Mouse (Mus musculus) CH12.LX (cell line): ENCODE data around the gene Kcnb1.

Source experiments
- BHLHE40 ChIP-seq: IDR thresholded peaks from 2 replicates; pipeline ENCODE4 v1.6.1; 2011; ENCODE audit warnings: mild to moderate bottlenecking, low read depth, low read length, improper control_type of control experiment
- CTCF ChIP-seq, 2 experiments: IDR thresholded peaks in 1 of 2; conservative IDR thresholded peaks in 1 of 2; 2 replicates each; pipeline ENCODE4 v1.5.1; 2011 to 2012; ENCODE audit warnings: low read depth in 2 of 2, low read length in 2 of 2, improper control_type of control experiment in 1 of 2, inconsistent platforms in 1 of 2, mild to moderate bottlenecking in 1 of 2, moderate library complexity in 1 of 2
- EP300 ChIP-seq: IDR thresholded peaks from 2 replicates; pipeline ENCODE4 v1.6.1; 2011; ENCODE audit warnings: low read length, improper control_type of control experiment
- MAX ChIP-seq: IDR thresholded peaks from 2 replicates; pipeline ENCODE4 v1.6.1; 2011; ENCODE audit warnings: low read length, improper control_type of control experiment
- MYC ChIP-seq: IDR thresholded peaks from 2 replicates; pipeline ENCODE4 v1.6.1; 2011; ENCODE audit warnings: low read depth, mild to moderate bottlenecking, improper control_type of control experiment, low read length
- NELFE ChIP-seq: IDR thresholded peaks from 2 replicates; pipeline ENCODE4 v1.6.1; 2011; ENCODE audit warnings: low read depth, low read length, improper control_type of control experiment
- POLR2A ChIP-seq: IDR thresholded peaks from 2 replicates; pipeline ENCODE4 v1.6.1; 2011; ENCODE audit warnings: low read depth, mild to moderate bottlenecking, improper control_type of control experiment, low read length
- RAD21 ChIP-seq: IDR thresholded peaks from 2 replicates; pipeline ENCODE4 v1.6.1; 2011; ENCODE audit warnings: low read depth, mild to moderate bottlenecking, low read length, improper control_type of control experiment, moderate library complexity
- SIN3A ChIP-seq: IDR thresholded peaks from 2 replicates; pipeline ENCODE4 v1.6.1; 2012; ENCODE audit warnings: low read length, improper control_type of control experiment, inconsistent platforms
- SMC3 ChIP-seq: IDR thresholded peaks from 2 replicates; pipeline ENCODE4 v1.6.1; 2011; ENCODE audit warnings: low read depth, low read length, improper control_type of control experiment
- UBTF ChIP-seq: IDR thresholded peaks from 2 replicates; pipeline ENCODE4 v1.6.1; 2012; ENCODE audit warnings: low read depth, mild to moderate bottlenecking, inconsistent platforms, low read length, improper control_type of control experiment, moderate library complexity
- USF1 ChIP-seq: IDR thresholded peaks from 2 replicates; pipeline ENCODE4 v1.6.1; 2014; ENCODE audit warnings: low read depth, mild to moderate bottlenecking, inconsistent platforms, low read length, improper control_type of control experiment
- ZKSCAN1 ChIP-seq: IDR thresholded peaks from 2 replicates; pipeline ENCODE4 v1.6.1; 2012; ENCODE audit warnings: low read depth, inconsistent platforms, low read length, improper control_type of control experiment, borderline replicate concordance
- ZMIZ1 ChIP-seq: IDR thresholded peaks from 2 replicates; pipeline ENCODE4 v1.6.1; 2012; ENCODE audit warnings: low read depth, mild to moderate bottlenecking, inconsistent platforms, low read length, improper control_type of control experiment

DNA sequence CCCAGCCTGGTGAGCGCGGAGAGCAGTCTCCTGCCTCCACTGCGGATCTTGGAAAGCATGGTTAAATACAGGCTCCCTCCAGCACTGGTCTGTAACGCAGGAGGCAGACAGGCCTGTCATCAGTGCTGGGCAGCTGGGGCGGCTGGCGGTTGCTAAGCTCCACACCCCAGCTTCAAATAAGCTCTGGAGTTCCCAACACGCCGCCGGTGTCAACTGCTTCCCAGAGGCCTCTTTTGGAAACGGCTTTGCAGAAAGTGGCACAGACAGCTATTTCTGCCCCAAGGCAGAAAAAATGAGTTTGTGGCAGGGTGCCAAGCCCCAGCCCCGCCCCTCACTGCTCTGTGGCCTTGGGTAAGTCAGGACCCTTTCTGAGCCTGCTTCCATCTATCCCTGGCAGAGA lies 66.0 kb downstream of the Kcnb1 start:
- no peak for TF ChIP-seq SIN3A
- TF ChIP-seq POLR2A = no peak
- TF ChIP-seq BHLHE40 = no peak
- no peak for TF ChIP-seq CTCF (conservative IDR thresholded peaks at IDR 0.05 in 1 of 2, IDR thresholded peaks at IDR 0.05 in 1 of 2; ENCODE audit: low read depth in 2 of 2, low read length in 2 of 2)
- TF ChIP-seq NELFE = no peak
- no peak for TF ChIP-seq EP300
- no peak for TF ChIP-seq MYC
- TF ChIP-seq MAX = no peak
- no peak for TF ChIP-seq UBTF
- no peak for TF ChIP-seq RAD21
- TF ChIP-seq ZKSCAN1 = no peak
- no peak for TF ChIP-seq ZMIZ1
- no peak for TF ChIP-seq SMC3
- TF ChIP-seq USF1 = no peak
